Mouse (Mus musculus) adrenal gland, adult 18-20 months (tissue): ENCODE results near the gene Cisd1. TPM values are rescaled to one million over a fixed set of nuclear protein-coding genes. Genes with fewer than 3 reads are reported as not detected.

ENCODE experiments used
- total RNA-seq, 2 experiments: library from RNA; stranded (reverse); gene quantifications; 1 replicate in 1 of 2; 2 replicates in 1 of 2; pipeline ENCODE4 v1.2.3; 2021

Gene Cisd1
- total RNA-seq, 2 experiments from 2014 or later: 112 to 135 TPM

Other genes starting within 250 kb of the Cisd1 start
- gene Bicc1, start 185.3 kb downstream of the Cisd1 start, total RNA-seq: 10 to 100 TPM; 10.2 to 10.8 TPM
- 10 to 100 TPM; 42.8 to 57.0 TPM for gene Tfam, start 106.7 kb downstream of the Cisd1 start, total RNA-seq
- 10 to 100 TPM; 15.2 to 18.3 TPM for gene Ube2d1, start 59.7 kb downstream of the Cisd1 start, total RNA-seq
- 10 to 100 TPM; 12.9 to 14.4 TPM for gene Ipmk, start 2.8 kb upstream of the Cisd1 start, total RNA-seq